Mouse (Mus musculus) liver, embryonic 15.5 days (tissue): ENCODE data around the gene Bmp10. TPM values are rescaled to one million over a fixed set of nuclear protein-coding genes. Genes with fewer than 3 reads are reported as not detected.

Experiments
- ATAC-seq: fragments of 200-750 bp; cut with Nextera tagmentation; 2 replicates; pipeline ENCODE4 v1.8.0; 2017; ENCODE audit warnings: moderate number of reproducible peaks, mild to moderate bottlenecking, moderate library complexity; ENCODE audit not compliant: insufficient read depth
- H3K27ac ChIP-seq: fragments of 300-500 bp; sonication (generic); replicated peaks from 2 replicates; pipeline ENCODE4 v1.5.1; 2015; ENCODE audit warnings: mild to moderate bottlenecking, inconsistent platforms
- H3K27me3 ChIP-seq: fragments of 300-500 bp; sonication (generic); 2 replicates; pipeline ENCODE4 v1.6.1; 2015; ENCODE audit warnings: mild to moderate bottlenecking, inconsistent platforms
- H3K36me3 ChIP-seq: fragments of 300-500 bp; sonication (generic); replicated peaks from 2 replicates; pipeline ENCODE4 v1.6.1; 2015; ENCODE audit warnings: moderate library complexity, mild to moderate bottlenecking, inconsistent platforms
- H3K4me1 ChIP-seq: fragments of 300-500 bp; sonication (generic); replicated peaks from 2 replicates; pipeline ENCODE4 v1.6.1; 2015; ENCODE audit warnings: inconsistent platforms
- H3K4me2 ChIP-seq: fragments of 300-500 bp; sonication (generic); 2 replicates; pipeline ENCODE4 v1.6.1; 2015; ENCODE audit warnings: moderate library complexity, mild to moderate bottlenecking, inconsistent platforms
- H3K4me3 ChIP-seq: fragments of 300-500 bp; sonication (generic); replicated peaks from 2 replicates; pipeline ENCODE4 v1.5.1; 2015; ENCODE audit warnings: mild to moderate bottlenecking, inconsistent platforms
- H3K9ac ChIP-seq: fragments of 300-500 bp; sonication (generic); 2 replicates; pipeline ENCODE4 v1.6.1; 2015; ENCODE audit warnings: moderate library complexity, mild to moderate bottlenecking, inconsistent platforms
- H3K9me3 ChIP-seq: fragments of 300-500 bp; sonication (generic); replicated peaks from 2 replicates; pipeline ENCODE4 v1.6.1; 2016; ENCODE audit warnings: inconsistent platforms
- WGBS: fragments of 180-500 bp; shearing (Covaris S2); methylation state at CpG from one replicate; pipeline ENCODE4 v1.1.7; 2015; ENCODE audit warnings: mixed read lengths; ENCODE audit not compliant: insufficient replicate concordance; 5-methylcytosine and 5-hydroxymethylcytosine counted together
- polyA plus RNA-seq: library from polyadenylated mRNA; unstranded; fragments of >200 nt; fragmentation: Nextera tagmentation; extraction: Ambion mirVana; gene quantifications from 2 replicates; pipeline ENCODE4 v1.2.1, GENCODE M21; 2015

Bmp10 gene
- polyA plus RNA-seq = 0.13 and 0.20 TPM in 2 replicates

- H3K9ac ChIP-seq = no peak within 1 kb of the TSS
- H3K4me3 ChIP-seq = no peak within 1 kb of the TSS
Observed at GRCm38 (mm10) chr6:87428487-87429044, at the start of gene Bmp10. TSS of gene Bmp10 (plus strand) at chr6:87428994.

DNA sequence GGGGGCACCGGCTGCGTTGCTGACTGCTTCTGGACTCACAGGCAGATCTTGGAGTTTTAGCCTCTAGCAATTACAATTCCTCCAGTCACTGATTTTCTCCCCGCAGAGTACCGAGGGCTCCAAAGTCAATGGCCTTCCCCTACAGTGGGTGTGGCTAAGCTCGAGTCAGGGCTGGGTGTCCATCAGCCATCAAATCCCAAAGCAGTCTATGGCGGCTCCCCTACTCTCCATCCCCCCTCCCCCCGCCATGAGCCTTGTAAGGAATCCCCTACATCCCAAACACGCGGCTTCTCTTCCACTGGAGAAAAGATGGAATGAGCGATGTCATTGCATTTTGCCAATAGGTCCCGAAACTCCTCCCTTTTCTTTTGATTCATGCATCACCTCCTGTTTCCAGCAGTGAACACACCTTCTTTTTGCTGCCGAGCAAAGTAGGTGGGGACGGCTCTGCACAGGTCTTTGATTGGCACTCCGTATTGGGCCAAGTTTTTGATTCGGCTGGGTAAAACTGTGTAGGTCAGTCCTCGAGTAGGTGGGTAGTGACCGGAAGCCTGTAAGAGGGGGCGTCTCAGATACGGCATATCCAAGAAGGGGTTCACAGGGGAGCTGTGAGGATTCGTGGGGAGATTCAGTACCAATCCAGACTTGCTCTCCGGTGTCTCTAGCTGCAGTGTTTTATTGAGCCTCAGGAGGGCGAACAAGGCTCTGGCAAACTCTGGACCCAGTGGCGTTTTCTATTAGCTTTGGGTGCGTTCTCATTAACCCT lies 44.7 kb upstream of the Bmp10 start:
- peak overlapping the region; percentile 44 for H3K4me2 ChIP-seq
- H3K27ac ChIP-seq = no peak overlapping the region
- no peak overlapping the region for H3K9ac ChIP-seq
- H3K4me1 ChIP-seq = peaks cover 11% of the 10 kb centered on the region
- H3K36me3 ChIP-seq = no peaks in the 10 kb centered on the region
- peaks cover 47% of the 10 kb centered on the region for H3K27me3 ChIP-seq
- no peak overlapping the region for H3K4me3 ChIP-seq
- no peaks in the 10 kb centered on the region for H3K9me3 ChIP-seq
- 14% methylated on average over 24 of the region's 24 CpGs for WGBS
- ATAC-seq = no peak

More at GRCm38 (mm10) chr6:87428487-87429044, at the start of gene Bmp10:
- ATAC-seq = no peak
- Histone ChIP-seq H3K9me3 (no peaks in the 10 kb centered on the region), H3K4me1 (no peaks in the 10 kb centered on the region), H3K27me3 (no peaks in the 10 kb centered on the region), H3K4me2 (no peak within 1 kb of the TSS), H3K27ac (no peak within 1 kb of the TSS), H3K36me3 (no peaks in the 10 kb centered on the region)
- 53% methylated on average over 7 of the region's 7 CpGs for WGBS

DNA sequence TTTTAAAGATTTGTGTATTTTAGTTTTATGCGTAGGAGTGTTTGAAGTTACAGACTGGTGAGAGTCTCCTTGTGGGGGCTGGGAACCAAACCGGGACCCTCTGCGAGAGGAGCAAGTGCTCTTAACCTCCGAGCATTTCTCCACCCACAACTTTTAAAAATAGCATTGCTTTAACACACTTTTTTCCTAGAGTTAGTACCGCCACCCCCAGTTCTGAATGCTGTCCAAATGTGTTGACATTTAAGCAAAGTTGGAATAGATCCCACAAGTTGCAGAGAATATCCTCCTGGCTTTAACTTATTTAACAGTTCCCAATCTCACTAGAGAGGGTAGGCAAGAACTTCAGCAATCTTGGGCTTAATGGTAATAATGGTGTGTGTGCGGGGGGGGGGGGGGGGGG lies 44.0 kb upstream of the Bmp10 start:
- Histone ChIP-seq H3K4me2 (0 out of 2 replicates have a peak overlapping the region, but pooled peaks have one; percentile 44), H3K36me3 (no peaks in the 10 kb centered on the region), H3K4me3 (no peak overlapping the region), H3K27me3 (peaks cover 44% of the 10 kb centered on the region), H3K27ac (no peak overlapping the region), H3K9ac (no peak overlapping the region), H3K4me1 (peaks cover 17% of the 10 kb centered on the region), H3K9me3 (no peaks in the 10 kb centered on the region)
- ATAC-seq = no peak
- 42% methylated on average over 6 of the region's 6 CpGs for WGBS

GRCm38 (mm10) chr6:87386203-87386602 lies 42.6 kb upstream of the Bmp10 start:
- 9% methylated on average over 7 of the region's 7 CpGs for WGBS

DNA sequence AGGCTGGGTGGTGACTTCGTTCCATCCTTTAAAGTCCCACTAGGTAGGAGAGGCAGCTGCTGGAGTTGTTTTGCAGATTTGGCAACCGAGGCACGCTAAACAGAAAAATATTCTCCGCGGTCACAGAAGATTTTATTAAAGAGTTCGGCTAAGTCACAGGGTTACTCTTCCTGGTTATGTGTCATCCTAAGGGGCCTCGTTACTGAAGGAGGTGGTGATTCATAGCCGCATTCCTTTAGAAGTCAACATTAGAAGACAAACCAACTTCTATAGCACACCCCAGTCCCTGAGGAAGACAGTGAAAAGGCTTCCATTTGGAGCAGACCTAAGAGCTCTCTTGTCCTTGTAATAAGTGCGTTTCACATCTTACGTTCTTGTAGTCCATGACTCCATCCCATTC lies 42.1 kb upstream of the Bmp10 start:
- WGBS = 69% methylated on average over 10 of the region's 10 CpGs
- H3K27ac ChIP-seq = no peak overlapping the region
- H3K9me3 ChIP-seq = no peaks in the 10 kb centered on the region
- H3K27me3 ChIP-seq = peaks cover 33% of the 10 kb centered on the region
- H3K4me1 ChIP-seq = peaks cover 19% of the 10 kb centered on the region
- no peak for ATAC-seq
- H3K4me2 ChIP-seq = no peak overlapping the region
- no peak overlapping the region for H3K4me3 ChIP-seq
- H3K9ac ChIP-seq = no peak overlapping the region
- no peaks in the 10 kb centered on the region for H3K36me3 ChIP-seq

More at GRCm38 (mm10) chr6:87386203-87386602, 42.6 kb upstream of the Bmp10 start:
- H3K4me3 ChIP-seq = no peak overlapping the region
- no peaks in the 10 kb centered on the region for H3K36me3 ChIP-seq
- no peak overlapping the region for H3K4me2 ChIP-seq
- ATAC-seq = no peak
- H3K27ac ChIP-seq = no peak overlapping the region
- no peaks in the 10 kb centered on the region for H3K9me3 ChIP-seq
- H3K27me3 ChIP-seq = peaks cover 38% of the 10 kb centered on the region
- H3K4me1 ChIP-seq = peaks cover 19% of the 10 kb centered on the region
- H3K9ac ChIP-seq = no peak overlapping the region

DNA sequence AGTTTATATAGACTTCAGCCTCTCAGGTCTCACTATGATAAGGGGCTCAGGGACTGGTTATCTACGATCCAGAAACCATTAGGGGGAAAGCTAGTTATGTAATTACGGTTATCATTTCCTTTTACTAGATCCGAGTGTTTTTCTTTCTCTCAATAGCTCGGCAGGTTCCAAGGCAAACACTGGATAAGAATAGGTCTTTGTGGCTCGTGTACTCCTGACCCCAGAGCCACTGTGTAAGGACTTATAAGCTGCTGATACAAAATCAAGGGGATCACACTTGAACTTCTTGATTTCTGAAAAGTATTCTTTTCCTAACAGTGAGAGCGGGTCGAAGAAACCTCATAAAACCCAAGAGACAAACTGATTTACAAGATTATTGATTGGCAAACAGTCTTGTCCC lies 39.9 kb upstream of the Bmp10 start, which contains the start of gene Gkn3:
Gene Gkn3, minus strand, starts transcription at position 59 of the 400 bp plus-strand sequence.
- Histone ChIP-seq H3K36me3 (no peaks in the 10 kb centered on the region), H3K4me3 (no peak within 1 kb of the TSS), H3K9me3 (no peaks in the 10 kb centered on the region), H3K27ac (no peak within 1 kb of the TSS), H3K9ac (no peak within 1 kb of the TSS), H3K4me2 (no peak within 1 kb of the TSS), H3K4me1 (peaks cover 19% of the 10 kb centered on the region), H3K27me3 (peaks cover 15% of the 10 kb centered on the region)
- no peak for ATAC-seq
- WGBS = 26% methylated on average over 7 of the region's 7 CpGs

DNA sequence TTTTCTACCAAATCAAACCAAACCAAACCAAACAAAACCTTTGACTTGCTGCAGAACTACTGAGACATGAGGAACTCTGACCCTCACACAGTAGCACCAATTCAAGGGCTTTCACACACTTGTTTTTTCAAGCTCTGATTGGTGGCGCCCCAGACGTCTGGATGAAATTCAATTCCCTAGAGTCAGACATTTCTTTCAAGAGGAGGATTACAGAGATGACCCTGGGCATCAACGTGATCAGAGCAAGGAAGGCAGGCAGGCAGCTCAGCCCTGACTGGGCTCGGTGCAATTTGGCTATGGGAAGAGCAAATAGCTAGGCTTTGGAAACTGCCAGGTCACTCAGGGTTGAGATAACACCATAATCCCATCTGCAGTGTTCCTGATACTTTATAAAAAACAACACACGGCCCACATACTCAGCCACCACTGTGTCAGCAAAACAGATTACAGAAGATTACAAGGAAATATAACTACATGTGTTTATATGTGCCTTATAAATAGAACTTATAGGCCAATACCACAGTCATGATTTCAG lies 39.3 kb upstream of the Bmp10 start:
- no peak overlapping the region for H3K4me2 ChIP-seq
- H3K9me3 ChIP-seq = no peaks in the 10 kb centered on the region
- H3K4me3 ChIP-seq = no peak overlapping the region
- 20% methylated on average over 5 of the region's 5 CpGs for WGBS
- no peak for ATAC-seq
- peaks cover 17% of the 10 kb centered on the region for H3K4me1 ChIP-seq
- no peak overlapping the region for H3K27ac ChIP-seq
- no peaks in the 10 kb centered on the region for H3K36me3 ChIP-seq
- peaks cover 9% of the 10 kb centered on the region for H3K27me3 ChIP-seq
- no peak overlapping the region for H3K9ac ChIP-seq

GRCm38 (mm10) chr6:87393466-87394205 lies 35.2 kb upstream of the Bmp10 start:
- WGBS = 30% methylated on average over 8 of the region's 8 CpGs
- Histone ChIP-seq H3K9ac (no peak overlapping the region), H3K27me3 (no peaks in the 10 kb centered on the region), H3K36me3 (no peaks in the 10 kb centered on the region), H3K27ac (no peak overlapping the region), H3K4me2 (no peak overlapping the region), H3K9me3 (no peaks in the 10 kb centered on the region), H3K4me3 (no peak overlapping the region), H3K4me1 (peaks cover 14% of the 10 kb centered on the region)
- ATAC-seq = peak; percentile 56

DNA sequence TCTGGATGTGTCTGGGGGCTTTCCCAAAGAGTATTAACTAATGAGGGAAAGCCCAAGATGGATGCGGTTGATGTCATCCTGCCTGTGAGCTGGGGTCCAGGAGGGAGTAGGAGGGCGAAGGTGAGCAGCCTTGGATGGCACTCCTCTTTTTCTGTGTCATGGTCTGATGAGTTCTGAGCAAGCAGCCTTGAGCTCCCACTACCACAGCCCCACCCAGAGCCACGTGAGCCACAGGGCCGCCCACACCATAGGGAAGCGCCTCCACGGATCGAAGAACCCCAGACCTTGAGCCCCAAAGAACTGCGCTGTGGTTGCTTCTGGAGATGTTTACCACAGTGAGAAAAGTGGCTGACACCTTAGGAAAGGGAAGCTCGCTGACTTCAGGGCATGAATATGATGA lies 34.0 kb upstream of the Bmp10 start:
- 63% methylated on average over 9 of the region's 9 CpGs for WGBS
- Histone ChIP-seq H3K27ac (no peak overlapping the region), H3K4me2 (no peak overlapping the region), H3K9me3 (no peaks in the 10 kb centered on the region), H3K9ac (no peak overlapping the region), H3K27me3 (no peaks in the 10 kb centered on the region), H3K36me3 (no peaks in the 10 kb centered on the region), H3K4me1 (peaks cover 10% of the 10 kb centered on the region), H3K4me3 (no peak overlapping the region)
- no peak for ATAC-seq

DNA sequence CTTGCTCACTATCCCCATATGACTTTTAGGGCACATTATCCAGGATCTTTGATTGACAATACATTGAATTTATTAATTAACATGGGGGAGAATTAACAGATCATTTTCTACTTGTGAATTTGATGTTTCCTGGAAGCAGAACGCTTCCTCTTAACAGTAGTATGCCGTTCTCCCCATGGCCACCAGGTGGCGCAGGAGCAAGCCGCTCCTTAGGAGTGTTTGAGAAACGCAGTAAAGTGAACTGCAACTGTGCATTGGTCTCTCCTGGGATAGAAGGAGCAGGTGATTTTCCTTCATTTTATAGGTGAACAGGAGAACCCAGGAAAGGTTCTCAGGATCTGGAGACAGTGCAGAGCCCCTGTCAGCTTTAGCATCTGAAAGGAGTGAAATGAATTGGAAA lies 29.7 kb upstream of the Bmp10 start:
- H3K27ac ChIP-seq = no peak overlapping the region
- no peak for ATAC-seq
- no peak overlapping the region for H3K9ac ChIP-seq
- no peak overlapping the region for H3K4me3 ChIP-seq
- H3K9me3 ChIP-seq = no peaks in the 10 kb centered on the region
- H3K4me1 ChIP-seq = 0 out of 2 replicates have a peak, but pooled peaks cover 8% of the 10 kb centered on the region
- no peaks in the 10 kb centered on the region for H3K27me3 ChIP-seq
- H3K36me3 ChIP-seq = no peaks in the 10 kb centered on the region
- WGBS = under 1% methylated on average over 5 of the region's 5 CpGs
- H3K4me2 ChIP-seq = no peak overlapping the region
